Mouse (Mus musculus): Measurements from ENCODE around the gene Mki67.

DNA sequence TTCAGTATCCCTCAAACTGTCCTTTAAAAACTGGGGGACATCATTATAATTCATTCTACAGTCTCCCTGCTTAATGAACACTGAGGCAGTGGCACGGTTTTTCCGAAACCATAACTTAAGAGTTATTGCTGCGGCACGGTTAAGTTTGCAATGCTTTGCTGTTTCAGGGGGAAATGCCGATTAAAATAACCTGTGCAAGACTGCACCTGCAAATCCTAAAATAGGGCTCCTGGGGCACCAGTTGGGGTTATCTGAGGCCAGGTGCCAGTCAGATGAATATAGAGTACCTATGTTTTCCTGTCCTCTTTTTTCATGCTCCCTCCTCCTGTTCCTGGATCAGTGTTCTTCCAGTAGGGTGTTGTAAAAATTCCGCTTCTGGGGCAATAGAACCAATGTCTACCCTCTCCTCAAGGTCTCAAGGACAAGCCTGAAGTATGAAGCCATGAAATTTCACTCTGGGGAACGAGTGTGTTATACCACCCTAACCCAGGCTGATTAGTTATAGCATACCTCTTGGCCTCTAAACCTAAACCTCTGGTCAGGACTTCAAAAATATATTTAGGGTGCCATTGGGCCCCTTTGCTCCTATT, 902 bp upstream of the Mki67 start:
- TF ChIP-seq POLR2A (IDR thresholded peaks at IDR 0.05; ENCODE audit: low read depth, low read length) (no peak), CTCF (conservative IDR thresholded peaks at IDR 0.05 in 1 of 2, IDR thresholded peaks at IDR 0.05 in 1 of 2; ENCODE audit: low read depth in 2 of 2, low read length in 2 of 2) (no peak), EP300 (IDR thresholded peaks at IDR 0.05; ENCODE audit: low read length) (0 out of 2 replicates have a peak, but pooled peaks have one; percentile 29), RCOR1 (conservative IDR thresholded peaks at IDR 0.05; ENCODE audit: low read depth, low read length) (no peak)

Data from CH12.LX (cell line).